In genomic region chr14:7808501-7808981, GRCm38 (mm10) we compare ENCODE assay signal across 18 mouse cellular contexts. TPM values are rescaled to one million over a fixed set of nuclear protein-coding genes. Genes with fewer than 3 reads are reported as not detected.
DNase-seq lines count a peak whose midpoint lies in the region; ATAC-seq and TF ChIP-seq lines count a peak whose summit lies in the region.
"Had no signal": no experiment of that assay in that cellular context is flagged by ENCODE, and none has a peak within 500 bp of the region (broad histone marks: within the 10 kb centered on the region; RNA-seq: fewer than 3 reads in every experiment).

No protein-coding gene starts in this region.

- H3K36me3 ChIP-seq in heart, postnatal 0 days (replicated peaks; ENCODE audit: control insufficient read depth, insufficient read depth, low read length), result no peaks in the 10 kb centered on the region
- no peaks in the 10 kb centered on the region for H3K36me3 ChIP-seq in CH12.LX (replicated peaks in 1 of 2; ENCODE audit: control insufficient read depth in 1 of 2, insufficient read depth in 1 of 2, low read length in 1 of 2)
- H3K36me3 ChIP-seq in stomach, embryonic 14.5 days (ENCODE audit: control insufficient read depth, insufficient read depth, low read length), result no peaks in the 10 kb centered on the region
- H3K36me3 ChIP-seq: forebrain, embryonic 12.5 days; heart, embryonic 13.5 days; limb, embryonic 12.5 days had no signal

- in situ Hi-C loops in CH12.LX (cut with MboI; ENCODE audit: low pct_ligation_motif_present, low pct_unique_long_range_greater_than_20kb, low sequenced_read_pairs), result loop anchor here (25.0 kb wide), 1 partner anchor 504 kb away; the partner anchor contains the start of gene Fam107a

- 49% methylated on average over 11 of the region's 11 CpGs for WGBS in heart, postnatal 0 days
- 66% methylated on average over 11 of the region's 11 CpGs for WGBS in stomach, embryonic 14.5 days

- no peaks in the 10 kb centered on the region for H3K27me3 ChIP-seq in heart, postnatal 0 days (ENCODE audit: control insufficient read depth, insufficient read depth, low read length)
- no peaks in the 10 kb centered on the region for H3K27me3 ChIP-seq in CH12.LX (replicated peaks)
- no peaks in the 10 kb centered on the region for H3K27me3 ChIP-seq in stomach, embryonic 14.5 days (ENCODE audit: control insufficient read depth, insufficient read depth, low read length)
- H3K27me3 ChIP-seq: forebrain, embryonic 12.5 days; heart, embryonic 13.5 days; limb, embryonic 12.5 days had no signal

- peak; percentile 24 for DNase-seq in heart, postnatal 0 days (ENCODE audit: low spot score)
- DNase-seq in heart, postnatal 36 days, result no peak
- no peak for DNase-seq in CH12.LX (ENCODE audit: extremely low read depth)
- peak; percentile 61 for DNase-seq in Muller cell, postnatal 12 days (ENCODE audit: inconsistent ontology term)
- DNase-seq in kidney, postnatal 4 days, result no peak
- DNase-seq in ovary, postnatal 36 days (ENCODE audit: low spot score), result no peak
- DNase-seq: adrenal gland, postnatal 25 days; cerebellum, adult 11 months; thymus, adult 18-20 months had no signal

- no peaks in the 10 kb centered on the region for H3K79me2 ChIP-seq in CH12.LX (replicated peaks; ENCODE audit: control insufficient read depth, extremely low read depth, insufficient read depth, poor library complexity, severe bottlenecking)

- dilution Hi-C loops in CH12.LX (cut with MboI; ENCODE audit: extremely low pct_ligation_motif_present, extremely low pct_unique_long_range_greater_than_20kb, low sequenced_read_pairs), result no loop called here

- no peak for TF ChIP-seq EP300 in heart, postnatal 0 days (IDR thresholded peaks at IDR 0.05; ENCODE audit: low read depth)
- TF ChIP-seq EP300 in CH12.LX (IDR thresholded peaks at IDR 0.05; ENCODE audit: low read length), result no peak

- no peak for TF ChIP-seq CTCF in heart, postnatal 0 days (IDR thresholded peaks at IDR 0.05; ENCODE audit: low read depth)
- peak in 1 of 2 experiments; percentile 20; a peak in 1 of 4 replicates for TF ChIP-seq CTCF in CH12.LX (conservative IDR thresholded peaks at IDR 0.05 in 1 of 2, IDR thresholded peaks at IDR 0.05 in 1 of 2; ENCODE audit: low read depth in 2 of 2, low read length in 2 of 2)

- H3K27ac ChIP-seq in heart, postnatal 0 days (ENCODE audit: low read depth), result peak overlapping the region; percentile 46; the same call in 1 of the 2 replicates
- H3K27ac ChIP-seq in CH12.LX (ENCODE audit: insufficient read depth, low read depth), result no peak overlapping the region
- peak overlapping the region; percentile 33; the same call in 1 of the 2 replicates for H3K27ac ChIP-seq in stomach, embryonic 14.5 days (ENCODE audit: low read length)
- H3K27ac ChIP-seq: forebrain, embryonic 12.5 days; heart, embryonic 13.5 days; limb, embryonic 12.5 days had no signal

- no peak; the same call in 1 of the 2 replicates for ATAC-seq in heart, postnatal 0 days (ENCODE audit: insufficient read depth, low read depth)
- ATAC-seq in stomach, embryonic 14.5 days (ENCODE audit: insufficient number of reproducible peaks, insufficient read depth, low FRiP score, low read depth), result peak; percentile 12; the same call in 1 of the 2 replicates

- no peak overlapping the region for H3K4me3 ChIP-seq in heart, postnatal 0 days (ENCODE audit: low read depth, low read length)
- no peak overlapping the region for H3K4me3 ChIP-seq in CH12.LX (replicated peaks in 1 of 3; ENCODE audit: low read depth in 2 of 3, low read length in 2 of 3, poor library complexity in 1 of 3)
- no peak overlapping the region for H3K4me3 ChIP-seq in stomach, embryonic 14.5 days (ENCODE audit: low read depth, low read length)
- H3K4me3 ChIP-seq: forebrain, embryonic 12.5 days; heart, embryonic 13.5 days; limb, embryonic 12.5 days had no signal

- no peak for TF ChIP-seq POLR2A in CH12.LX (IDR thresholded peaks at IDR 0.05; ENCODE audit: low read depth, low read length)

- H3K9me3 ChIP-seq in heart, postnatal 0 days (replicated peaks; ENCODE audit: control insufficient read depth, low read length), result peaks cover 7% of the 10 kb centered on the region; the same call in 1 of the 2 replicates
- H3K9me3 ChIP-seq in CH12.LX (replicated peaks; ENCODE audit: low read length), result no peaks in the 10 kb centered on the region
- no peaks in the 10 kb centered on the region; the same call in 1 of the 2 replicates for H3K9me3 ChIP-seq in stomach, embryonic 14.5 days (ENCODE audit: control insufficient read depth, low read depth, low read length)
- H3K9me3 ChIP-seq: forebrain, embryonic 12.5 days; heart, embryonic 13.5 days had no signal

- intact Hi-C loops in heart, postnatal 36 days (cut with DNase I), result no loop called here

- peak; percentile 19 for TF ChIP-seq RAD21 in CH12.LX (IDR thresholded peaks at IDR 0.05; ENCODE audit: low read depth, low read length)

- no peak overlapping the region for H3K4me2 ChIP-seq in heart, postnatal 0 days (ENCODE audit: low read depth, low read length)
- H3K4me2 ChIP-seq in CH12.LX (ENCODE audit: insufficient read depth, low read depth, poor library complexity, severe bottlenecking), result no peak overlapping the region
- no peak overlapping the region for H3K4me2 ChIP-seq in stomach, embryonic 14.5 days (replicated peaks; ENCODE audit: low read depth, low read length)
- H3K4me2 ChIP-seq: forebrain, embryonic 12.5 days; heart, embryonic 13.5 days; limb, embryonic 12.5 days; lung, embryonic 14.5 days had no signal

- H3K9ac ChIP-seq in heart, postnatal 0 days (replicated peaks; ENCODE audit: low read depth, low read length), result no peak overlapping the region
- no peak overlapping the region for H3K9ac ChIP-seq in CH12.LX (ENCODE audit: insufficient read depth, low read depth)
- no peak overlapping the region for H3K9ac ChIP-seq in stomach, embryonic 14.5 days (replicated peaks; ENCODE audit: low read depth, low read length)
- H3K9ac ChIP-seq: forebrain, embryonic 12.5 days; heart, embryonic 13.5 days; limb, embryonic 12.5 days; lung, embryonic 14.5 days had no signal

- peaks cover 9% of the 10 kb centered on the region; the same call in 1 of the 2 replicates for H3K4me1 ChIP-seq in heart, postnatal 0 days (ENCODE audit: control insufficient read depth, insufficient read depth)
- H3K4me1 ChIP-seq in CH12.LX (ENCODE audit: control insufficient read depth in 1 of 2, insufficient read depth in 2 of 2), result peaks cover 5 to 25% of the 10 kb centered on the region in 2 experiments
- no peaks in the 10 kb centered on the region for H3K4me1 ChIP-seq in stomach, embryonic 14.5 days (ENCODE audit: control insufficient read depth, insufficient read depth, low read length)
- H3K4me1 ChIP-seq: forebrain, embryonic 12.5 days; limb, embryonic 12.5 days had no signal

TF ChIP-seq in CH12.LX, 34 proteins besides CTCF, POLR2A, EP300 and RAD21:
- TF ChIP-seq ZMIZ1 (IDR thresholded peaks at IDR 0.05; ENCODE audit: low read depth, low read length) (no peak), E2F4 (IDR thresholded peaks at IDR 0.05; ENCODE audit: insufficient replicate concordance, low read depth, low read length) (no peak)

RNA-seq across cellular contexts. Expression of gene Flnb, which starts 9.2 kb away (rescaled TPM):
- 40.7 and 42.9 TPM in 2 replicates for total RNA-seq in heart, postnatal 0 days (2014; rRNA removed; ENCODE audit: low replicate concordance)
- polyA plus RNA-seq in heart, postnatal 0 days (2015; fragmentation: Nextera tagmentation; extraction: Ambion mirVana), result 3.8 and 4.0 TPM in 2 replicates
- 10 to 100 TPM; 23.0 to 24.1 TPM for total RNA-seq in heart, postnatal 36 days (2021)
- total RNA-seq in CH12.LX (2012; rRNA removed) (51.4 and 74.0 TPM in 2 replicates), CH12.LX (2014; rRNA removed) (28.9 and 29.5 TPM in 2 replicates)
- 52.4 and 61.6 TPM in 2 replicates for polyA plus RNA-seq in CH12.LX (2012; ENCODE audit: insufficient read length, low read depth)
- 23.7 and 26.2 TPM in 2 replicates for polyA plus RNA-seq in stomach, embryonic 14.5 days (2014; fragmentation: Nextera tagmentation; extraction: Ambion mirVana)

RNA-seq across cellular contexts. Expression of gene Gm26661, which starts 17.2 kb away (rescaled TPM):
- total RNA-seq in heart, postnatal 0 days (2014; rRNA removed; ENCODE audit: low replicate concordance), result not detected in 2 replicates
- not detected in 2 replicates for polyA plus RNA-seq in heart, postnatal 0 days (2015; fragmentation: Nextera tagmentation; extraction: Ambion mirVana)
- not detected for total RNA-seq in heart, postnatal 36 days (2021)
- total RNA-seq in CH12.LX (2012; rRNA removed), result not detected in 2 replicates
- not detected in 2 replicates for total RNA-seq in CH12.LX (2014; rRNA removed)
- not detected in 2 replicates for polyA plus RNA-seq in CH12.LX (2012; ENCODE audit: insufficient read length, low read depth)
- polyA plus RNA-seq in stomach, embryonic 14.5 days (2014; fragmentation: Nextera tagmentation; extraction: Ambion mirVana), result not detected in 2 replicates
- total RNA-seq: adrenal gland, postnatal 25 days; layer of hippocampus, adult 8-10 months; midbrain, postnatal 0 days; neutrophil, adult 5-6 weeks had no signal
- polyA plus RNA-seq: forebrain, embryonic 12.5 days; heart, embryonic 13.5 days; intestine, embryonic 14.5 days; limb, embryonic 12.5 days; lung, embryonic 14.5 days; midbrain, postnatal 0 days had no signal

Comparison
In these comparisons a context has a peak if more than half of its experiments do, and no peak if none do; other contexts are left out.
1. DNase-seq: peak in heart, postnatal 0 days (single experiment) and Muller cell, postnatal 12 days (single experiment); none in heart, postnatal 36 days (0 of 2), CH12.LX (single experiment), kidney, postnatal 4 days (0 of 2) and ovary, postnatal 36 days (single experiment).